Mouse (Mus musculus) ES-E14 (cell line): ENCODE measurements at regions not wholly inside any gene's neighbourhood (a gene's known extent, or its start where the extent isn't known, plus 50 kb on each side); places are given as distances from the start of the nearest gene placed in this dataset.

ENCODE experiments used
- HCFC1 ChIP-seq: IDR thresholded peaks from 2 replicates; pipeline ENCODE4 v1.6.1; 2012; ENCODE audit warnings: low read length, inconsistent platforms, borderline replicate concordance; ENCODE audit not compliant: insufficient read depth
- ZNF384 ChIP-seq: IDR thresholded peaks from 2 replicates; pipeline ENCODE4 v1.6.1; 2012; ENCODE audit warnings: low read depth, low read length, inconsistent platforms

- no peak for TF ChIP-seq HCFC1
- TF ChIP-seq ZNF384: no peak
Measured at GRCm38 (mm10) chrX:47307140-47307539, 585.6 kb downstream of the Smarca1 start.
